Mouse (Mus musculus): ENCODE data around the gene Agpat3. TPM values are rescaled to one million over a fixed set of nuclear protein-coding genes. Genes with fewer than 3 reads are reported as not detected.
A peak's percentile ranks its signal among the peaks of the same experiment; 100 is the strongest.

Gene Agpat3
- polyA plus RNA-seq, 1 experiment = 178 TPM

- H3K27ac ChIP-seq (ENCODE audit: insufficient read depth, low read depth, low read length) = peak overlapping the region; percentile 96
- 25% methylated on average over 6 of the region's 6 CpGs for WGBS
- H3K4me1 ChIP-seq (ENCODE audit: control insufficient read depth, insufficient read depth, insufficient read length, low read length) = peaks cover 43% of the 10 kb centered on the region
- no peak overlapping the region for H3K4me3 ChIP-seq (ENCODE audit: low read depth, low read length)
- H3K27me3 ChIP-seq (ENCODE audit: control insufficient read depth, insufficient read depth, low read length) = no peaks in the 10 kb centered on the region
- no peaks in the 10 kb centered on the region for H3K36me3 ChIP-seq (ENCODE audit: control insufficient read depth, insufficient read depth, low read length)
- TF ChIP-seq CTCF (IDR thresholded peaks at IDR 0.05; ENCODE audit: extremely low read depth, insufficient read length, insufficient replicate concordance, low read depth, low read length) = no peak
- TF ChIP-seq POLR2A (IDR thresholded peaks at IDR 0.05; ENCODE audit: low read depth, low read length) = no peak
These were observed 27.6 kb downstream of the Agpat3 start for GRCm38 (mm10) chr10:78324556-78325164.

DNA sequence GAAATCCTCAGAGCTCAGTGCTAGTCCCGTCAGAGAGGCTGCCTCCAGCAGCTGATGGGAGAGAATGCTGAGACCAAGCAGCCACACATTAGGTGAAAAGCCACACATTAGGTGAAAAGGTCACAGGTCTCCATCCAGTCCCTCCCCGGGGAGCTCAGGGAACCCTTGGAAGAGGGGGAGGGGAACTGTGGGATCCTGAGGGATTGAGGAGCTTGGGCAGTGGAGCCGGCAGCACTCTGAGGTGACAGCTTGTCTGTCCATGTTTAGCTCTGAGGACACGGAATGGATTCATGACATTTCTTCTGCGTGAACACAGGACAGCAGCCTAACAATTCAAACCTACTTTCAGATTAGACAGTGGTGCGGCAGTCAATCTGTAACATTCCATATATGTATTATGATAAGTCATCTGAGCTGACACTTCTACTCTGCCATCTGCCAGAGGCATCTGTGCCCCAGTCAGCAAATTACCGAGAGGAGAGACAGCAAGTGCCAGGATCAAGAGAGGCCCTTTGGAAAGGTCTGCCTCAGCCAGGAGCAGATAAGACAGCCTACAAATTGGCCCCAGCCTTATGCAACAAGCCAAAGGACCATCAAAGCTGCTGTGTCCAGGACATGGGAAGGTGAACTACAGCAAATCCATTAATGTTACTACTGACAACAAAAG lies 28.9 kb downstream of the Agpat3 start:
- no peaks in the 10 kb centered on the region for H3K27me3 ChIP-seq (ENCODE audit: control insufficient read depth, insufficient read depth, low read length)
- TF ChIP-seq POLR2A (IDR thresholded peaks at IDR 0.05; ENCODE audit: low read depth, low read length) (no peak), CTCF (IDR thresholded peaks at IDR 0.05; ENCODE audit: extremely low read depth, insufficient read length, insufficient replicate concordance, low read depth, low read length) (no peak)
- peaks cover 32% of the 10 kb centered on the region for H3K4me1 ChIP-seq (ENCODE audit: control insufficient read depth, insufficient read depth, insufficient read length, low read length)
- WGBS = 45% methylated on average over 7 of the region's 7 CpGs
- H3K27ac ChIP-seq (ENCODE audit: insufficient read depth, low read depth, low read length) = peak overlapping the region; percentile 96
- H3K36me3 ChIP-seq (ENCODE audit: control insufficient read depth, insufficient read depth, low read length) = no peaks in the 10 kb centered on the region
- H3K4me3 ChIP-seq (ENCODE audit: low read depth, low read length) = no peak overlapping the region

DNA sequence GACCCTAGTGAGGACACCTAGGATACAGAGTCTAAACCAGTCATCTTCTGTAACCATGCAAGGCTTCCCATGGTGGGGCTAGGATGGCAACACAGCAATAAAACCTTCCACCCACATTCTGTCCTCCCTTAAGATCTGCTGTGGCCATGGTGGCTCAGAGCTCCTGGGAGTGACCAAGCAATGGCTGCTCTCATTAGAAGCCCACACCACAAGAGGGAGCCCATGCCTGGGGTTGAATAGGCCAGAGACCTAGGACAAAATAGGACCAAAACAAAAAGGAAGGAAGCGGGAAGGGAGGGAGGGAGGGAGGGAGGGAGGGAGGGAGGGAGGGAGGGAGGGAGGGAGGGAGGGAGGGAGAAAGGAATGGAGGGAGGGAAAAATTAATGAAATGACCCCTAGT lies 29.5 kb downstream of the Agpat3 start:
- no peak overlapping the region for H3K4me3 ChIP-seq (ENCODE audit: low read depth, low read length)
- no peaks in the 10 kb centered on the region for H3K27me3 ChIP-seq (ENCODE audit: control insufficient read depth, insufficient read depth, low read length)
- no peaks in the 10 kb centered on the region for H3K36me3 ChIP-seq (ENCODE audit: control insufficient read depth, insufficient read depth, low read length)
- WGBS = no CpG with 5 or more reads among the region's 1 CpGs
- H3K27ac ChIP-seq (ENCODE audit: insufficient read depth, low read depth, low read length) = no peak overlapping the region; the same call in 1 of the 2 replicates
- peaks cover 34% of the 10 kb centered on the region for H3K4me1 ChIP-seq (ENCODE audit: control insufficient read depth, insufficient read depth, insufficient read length, low read length)
- no peak for TF ChIP-seq CTCF (IDR thresholded peaks at IDR 0.05; ENCODE audit: extremely low read depth, insufficient read length, insufficient replicate concordance, low read depth, low read length)
- no peak for TF ChIP-seq POLR2A (IDR thresholded peaks at IDR 0.05; ENCODE audit: low read depth, low read length)

GRCm38 (mm10) chr10:78321133-78321757 lies 31.0 kb downstream of the Agpat3 start:
- Histone ChIP-seq H3K4me1 (ENCODE audit: control insufficient read depth, insufficient read depth, insufficient read length, low read length) (peaks cover 35% of the 10 kb centered on the region), H3K27ac (ENCODE audit: insufficient read depth, low read depth, low read length) (no peak overlapping the region), H3K36me3 (ENCODE audit: control insufficient read depth, insufficient read depth, low read length) (no peaks in the 10 kb centered on the region), H3K4me3 (ENCODE audit: low read depth, low read length) (no peak overlapping the region), H3K27me3 (ENCODE audit: control insufficient read depth, insufficient read depth, low read length) (no peaks in the 10 kb centered on the region)
- TF ChIP-seq POLR2A (IDR thresholded peaks at IDR 0.05; ENCODE audit: low read depth, low read length) = no peak
- TF ChIP-seq CTCF (IDR thresholded peaks at IDR 0.05; ENCODE audit: extremely low read depth, insufficient read length, insufficient replicate concordance, low read depth, low read length) = no peak
- 77% methylated on average over 3 of the region's 3 CpGs for WGBS

DNA sequence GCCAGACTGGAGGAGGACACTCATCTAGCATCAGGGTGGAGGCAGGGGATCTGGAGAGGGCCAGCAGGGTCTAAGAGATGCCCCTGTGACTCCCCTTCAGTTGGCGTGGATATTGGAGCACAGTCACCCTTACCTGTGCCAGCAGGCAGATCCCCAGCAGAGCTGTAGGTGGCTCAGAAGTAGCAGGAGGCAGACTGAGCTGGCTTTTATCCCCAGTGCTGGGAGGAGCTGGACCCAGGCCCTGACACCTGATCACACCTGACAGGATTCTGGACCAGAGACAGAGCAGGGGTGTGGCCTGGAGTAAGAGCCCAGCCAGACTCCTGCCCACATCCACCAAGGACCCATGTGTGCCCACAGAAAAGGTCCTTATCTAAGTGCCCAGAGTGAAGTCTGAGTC lies 31.8 kb downstream of the Agpat3 start:
- TF ChIP-seq CTCF (IDR thresholded peaks at IDR 0.05; ENCODE audit: extremely low read depth, insufficient read length, insufficient replicate concordance, low read depth, low read length) (no peak), POLR2A (IDR thresholded peaks at IDR 0.05; ENCODE audit: low read depth, low read length) (no peak)
- Histone ChIP-seq H3K27me3 (ENCODE audit: control insufficient read depth, insufficient read depth, low read length) (no peaks in the 10 kb centered on the region), H3K4me3 (ENCODE audit: low read depth, low read length) (no peak overlapping the region), H3K36me3 (ENCODE audit: control insufficient read depth, insufficient read depth, low read length) (no peaks in the 10 kb centered on the region), H3K4me1 (ENCODE audit: control insufficient read depth, insufficient read depth, insufficient read length, low read length) (peaks cover 32% of the 10 kb centered on the region), H3K27ac (ENCODE audit: insufficient read depth, low read depth, low read length) (no peak overlapping the region)
- WGBS = 63% methylated on average over 1 of the region's 1 CpGs

DNA sequence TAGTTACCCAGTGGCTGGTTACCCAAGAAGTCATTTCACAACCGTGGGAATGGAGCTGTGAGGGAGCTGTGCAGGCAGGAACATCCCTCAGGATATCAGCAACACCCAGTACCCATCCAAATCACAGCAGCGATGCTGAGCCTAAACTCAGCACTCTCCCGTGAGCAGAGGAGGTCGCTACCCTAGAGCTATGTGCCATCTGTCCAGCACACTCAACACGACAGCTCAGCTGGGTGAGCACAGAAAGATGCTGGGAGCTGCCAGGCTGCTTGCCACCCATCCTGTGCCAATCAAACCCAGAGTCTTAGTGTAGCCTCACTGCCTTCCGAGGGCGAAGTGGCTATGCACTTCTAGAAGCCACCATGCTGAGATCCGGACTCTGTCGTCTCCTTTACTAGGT lies 32.3 kb downstream of the Agpat3 start:
- WGBS = 90% methylated on average over 9 of the region's 9 CpGs
- no peaks in the 10 kb centered on the region for H3K36me3 ChIP-seq (ENCODE audit: control insufficient read depth, insufficient read depth, low read length)
- H3K4me3 ChIP-seq (ENCODE audit: low read depth, low read length) = no peak overlapping the region
- TF ChIP-seq POLR2A (IDR thresholded peaks at IDR 0.05; ENCODE audit: low read depth, low read length) (no peak), CTCF (IDR thresholded peaks at IDR 0.05; ENCODE audit: extremely low read depth, insufficient read length, insufficient replicate concordance, low read depth, low read length) (no peak)
- H3K27ac ChIP-seq (ENCODE audit: insufficient read depth, low read depth, low read length) = no peak overlapping the region
- peaks cover 30% of the 10 kb centered on the region for H3K4me1 ChIP-seq (ENCODE audit: control insufficient read depth, insufficient read depth, insufficient read length, low read length)
- no peaks in the 10 kb centered on the region for H3K27me3 ChIP-seq (ENCODE audit: control insufficient read depth, insufficient read depth, low read length)

DNA sequence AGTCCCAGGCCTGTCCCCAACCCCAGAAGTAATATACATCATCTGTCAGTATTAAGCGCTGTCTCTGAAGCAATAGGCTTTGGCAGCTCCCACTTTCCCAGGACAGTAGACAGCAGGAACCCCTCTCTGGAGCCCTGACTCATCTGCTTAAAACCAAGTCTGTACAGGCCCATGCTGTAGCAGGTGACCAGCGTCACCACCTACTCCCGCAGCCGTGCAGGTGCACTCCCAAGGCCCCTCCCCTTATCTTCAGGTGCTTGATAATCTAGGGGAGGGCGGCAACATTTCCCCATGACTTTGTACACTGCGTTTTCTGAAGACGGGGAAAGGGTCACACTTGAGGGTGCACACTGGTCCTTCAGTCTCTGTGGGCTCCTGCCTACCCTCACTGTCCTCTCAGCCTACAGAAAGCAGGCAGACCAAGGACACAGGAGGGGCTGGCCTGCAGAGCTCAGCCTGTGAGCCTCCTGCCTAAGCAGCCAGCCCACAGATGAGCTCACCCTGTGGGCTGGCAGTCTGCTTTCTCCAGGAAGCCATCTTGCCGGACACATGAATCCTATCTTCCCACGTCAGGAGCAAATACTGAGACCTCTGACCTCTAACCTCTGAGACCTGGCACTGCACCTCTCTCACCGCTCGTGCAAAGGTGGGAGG lies 34.9 kb downstream of the Agpat3 start:
- Histone ChIP-seq H3K27ac (ENCODE audit: insufficient read depth, low read depth, low read length) (no peak overlapping the region), H3K27me3 (ENCODE audit: control insufficient read depth, insufficient read depth, low read length) (no peaks in the 10 kb centered on the region), H3K36me3 (ENCODE audit: control insufficient read depth, insufficient read depth, low read length) (no peaks in the 10 kb centered on the region), H3K4me3 (ENCODE audit: low read depth, low read length) (no peak overlapping the region), H3K4me1 (ENCODE audit: control insufficient read depth, insufficient read depth, insufficient read length, low read length) (peaks cover 13% of the 10 kb centered on the region)
- TF ChIP-seq CTCF (IDR thresholded peaks at IDR 0.05; ENCODE audit: extremely low read depth, insufficient read length, insufficient replicate concordance, low read depth, low read length) = no peak
- no peak for TF ChIP-seq POLR2A (IDR thresholded peaks at IDR 0.05; ENCODE audit: low read depth, low read length)
- 24% methylated on average over 11 of the region's 11 CpGs for WGBS

Data from small intestine, adult 2 months (tissue).